Mouse (Mus musculus) hindbrain, postnatal 0 days (tissue): Measurements from ENCODE around the gene Phactr2. TPM values are rescaled to one million over a fixed set of nuclear protein-coding genes. Genes with fewer than 3 reads are reported as not detected.
A peak's percentile ranks its signal among the peaks of the same experiment; 100 is the strongest.
"Not testable (repeated sequence)": the region's sequence is repeated elsewhere in the genome, so short reads cannot be mapped to it uniquely, and the experiment has no call there.

Source experiments
- ATAC-seq: fragments of 200-750 bp; cut with Nextera tagmentation; 2 replicates; pipeline ENCODE4 v1.8.0; 2017; ENCODE audit warnings: mild to moderate bottlenecking, moderate TSS enrichment, moderate library complexity
- DNase-seq: peaks from one replicate; pipeline ENCODE4 v3.0.0-alpha.2; 2015; ENCODE audit warnings: low spot score
- H3K27ac ChIP-seq: fragments of 300-500 bp; sonication (generic); 2 replicates; pipeline ENCODE4 v1.5.1; 2014; ENCODE audit warnings: mild to moderate bottlenecking
- H3K27me3 ChIP-seq: fragments of 300-500 bp; sonication (generic); 2 replicates; pipeline ENCODE4 v1.6.1; 2014; ENCODE audit warnings: low read length, mixed read lengths; ENCODE audit not compliant: insufficient read depth
- H3K36me3 ChIP-seq: fragments of 300-500 bp; sonication (generic); 2 replicates; pipeline ENCODE4 v1.6.1; 2014; ENCODE audit warnings: low read length, mixed read lengths; ENCODE audit not compliant: insufficient read depth
- H3K4me1 ChIP-seq: fragments of 300-500 bp; sonication (generic); 2 replicates; pipeline ENCODE4 v1.6.1; 2014; ENCODE audit warnings: antibody characterized with exemption, low read length, mixed read lengths; ENCODE audit not compliant: insufficient read depth
- H3K4me2 ChIP-seq: fragments of 300-500 bp; sonication (generic); 2 replicates; pipeline ENCODE4 v1.6.1; 2014; ENCODE audit warnings: low read depth, mild to moderate bottlenecking, low read length, moderate library complexity, mixed read lengths
- H3K4me3 ChIP-seq: fragments of 300-500 bp; sonication (generic); 2 replicates; pipeline ENCODE4 v1.5.1; 2014; ENCODE audit warnings: low read length
- H3K9ac ChIP-seq: fragments of 300-500 bp; sonication (generic); replicated peaks from 2 replicates; pipeline ENCODE4 v1.6.1; 2014; ENCODE audit warnings: mild to moderate bottlenecking, low read length, moderate library complexity, mixed read lengths
- H3K9me3 ChIP-seq: fragments of 300-500 bp; sonication (generic); 2 replicates; pipeline ENCODE4 v1.6.1; 2016; ENCODE audit warnings: low read length, mixed read lengths
- CTCF ChIP-seq: IDR thresholded peaks from 2 replicates; pipeline ENCODE4 v1.5.1; 2016; ENCODE audit warnings: antibody characterized with exemption, control low read depth, low read depth
- WGBS: fragments of 180-500 bp; shearing (Covaris S2); extraction: QIAGEN DNeasy Blood & Tissue Kit; methylation state at CpG from one replicate; pipeline ENCODE4 v1.1.7; 2014; 5-methylcytosine and 5-hydroxymethylcytosine counted together
- polyA plus RNA-seq: library from polyadenylated mRNA; unstranded; fragments of >200 nt; fragmentation: Nextera tagmentation; extraction: Ambion mirVana; gene quantifications from 2 replicates; pipeline ENCODE4 v1.2.1, GENCODE M21; 2015
- total RNA-seq: library from RNA; depleted of rRNA; stranded (reverse); fragments of >200 nt; gene quantifications from 2 replicates; pipeline ENCODE4 v1.2.3, GENCODE M21; 2014

The Phactr2 gene
- total and polyA plus RNA-seq, 2 experiments from 2014 or later: 10.2 to 11.8 TPM

GRCm38 (mm10) chr10:13474568-13474955, 350 bp upstream of the Phactr2 start:
- no peaks in the 10 kb centered on the region for H3K9me3 ChIP-seq
- no peak overlapping the region for H3K27ac ChIP-seq
- peak overlapping the region; percentile 74 for H3K4me3 ChIP-seq
- DNase-seq (no peak), ATAC-seq (peak; percentile 55)
- TF ChIP-seq CTCF: no peak
- no peaks in the 10 kb centered on the region for H3K36me3 ChIP-seq
- 6% methylated on average over 10 of the region's 10 CpGs for WGBS
- H3K4me2 ChIP-seq: peak overlapping the region; percentile 100
- no peaks in the 10 kb centered on the region for H3K27me3 ChIP-seq
- H3K4me1 ChIP-seq: no peaks in the 10 kb centered on the region
- H3K9ac ChIP-seq: peak overlapping the region; percentile 64

GRCm38 (mm10) chr10:13473287-13473832, 852 bp downstream of the Phactr2 start:
- Histone ChIP-seq H3K4me3 (peak overlapping the region; percentile 74), H3K9ac (peak overlapping the region; percentile 64), H3K4me1 (no peaks in the 10 kb centered on the region), H3K27me3 (no peaks in the 10 kb centered on the region), H3K27ac (no peak overlapping the region), H3K36me3 (no peaks in the 10 kb centered on the region), H3K4me2 (peak overlapping the region; percentile 100), H3K9me3 (no peaks in the 10 kb centered on the region)
- ATAC-seq (peak; percentile 30), DNase-seq (no peak)
- TF ChIP-seq CTCF: no peak
- 16% methylated on average over 17 of the region's 17 CpGs for WGBS

DNA sequence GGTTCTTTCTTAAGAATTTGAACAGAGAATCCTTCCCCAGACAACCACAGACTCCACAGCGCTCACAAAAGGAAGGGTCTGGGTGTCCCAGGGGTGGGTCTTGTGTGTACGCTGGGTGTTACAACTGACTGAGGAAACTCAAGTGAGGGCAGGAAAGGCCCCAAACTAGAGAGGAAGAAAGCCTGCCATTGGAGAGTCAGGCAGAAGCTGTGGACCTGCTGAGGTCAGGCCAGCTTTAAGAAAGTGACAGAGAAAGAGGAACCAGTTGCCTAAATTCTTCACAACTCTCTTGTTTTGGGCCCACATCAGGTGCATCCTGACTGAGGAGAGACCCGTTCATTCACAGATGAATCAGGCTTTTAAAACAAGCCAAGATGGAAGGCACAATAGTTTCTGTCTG, 4.0 kb downstream of the Phactr2 start:
- no peaks in the 10 kb centered on the region for H3K9me3 ChIP-seq

GRCm38 (mm10) chr10:13468025-13468529, 6.1 kb downstream of the Phactr2 start:
- not testable (repeated sequence) for H3K36me3 ChIP-seq, H3K4me3 ChIP-seq, H3K27me3 ChIP-seq, ATAC-seq, H3K9ac ChIP-seq, H3K9me3 ChIP-seq, H3K27ac ChIP-seq, H3K4me2 ChIP-seq, H3K4me1 ChIP-seq, DNase-seq
- WGBS: 83% methylated on average over 6 of the region's 6 CpGs

More for the DNA sequence above, 4.0 kb downstream of the Phactr2 start:
- H3K4me2 ChIP-seq: no peak overlapping the region
- ATAC-seq (no peak), DNase-seq (no peak)
- WGBS: 83% methylated on average over 3 of the region's 3 CpGs
- no peak overlapping the region for H3K9ac ChIP-seq
- no peaks in the 10 kb centered on the region for H3K36me3 ChIP-seq
- TF ChIP-seq CTCF: no peak
- H3K27ac ChIP-seq: no peak overlapping the region
- no peaks in the 10 kb centered on the region for H3K4me1 ChIP-seq
- no peak overlapping the region for H3K4me3 ChIP-seq
- no peaks in the 10 kb centered on the region for H3K27me3 ChIP-seq

GRCm38 (mm10) chr10:13466925-13467324, 7.3 kb downstream of the Phactr2 start:
- no peak for TF ChIP-seq CTCF
- Histone ChIP-seq H3K36me3 (no peaks in the 10 kb centered on the region), H3K4me2 (no peak overlapping the region), H3K9me3 (no peaks in the 10 kb centered on the region), H3K27ac (no peak overlapping the region), H3K4me1 (no peaks in the 10 kb centered on the region), H3K27me3 (no peaks in the 10 kb centered on the region), H3K9ac (no peak overlapping the region), H3K4me3 (no peak overlapping the region)
- ATAC-seq (no peak), DNase-seq (no peak)
- WGBS: 71% methylated on average over 5 of the region's 5 CpGs

DNA sequence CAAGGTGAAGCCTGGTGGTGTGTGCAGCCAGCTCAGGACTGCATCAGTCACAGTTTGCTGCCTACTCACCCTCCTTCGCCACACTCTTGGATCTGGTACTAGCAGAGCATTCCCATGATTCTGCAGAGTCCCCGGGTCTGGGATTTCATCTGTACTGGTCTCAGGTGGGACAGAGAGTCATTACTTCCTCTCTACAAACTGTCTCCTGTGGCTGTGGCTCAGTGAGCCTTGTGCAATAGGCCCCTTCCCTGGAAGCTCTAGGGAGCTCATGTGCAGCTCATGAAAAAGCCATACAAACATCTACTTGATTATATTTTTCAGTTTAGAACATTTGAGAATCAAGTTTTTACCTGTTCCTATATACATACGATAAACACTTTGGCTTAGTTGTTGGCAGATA, 9.9 kb downstream of the Phactr2 start:
- DNase-seq, H3K27ac ChIP-seq, ATAC-seq, H3K9me3 ChIP-seq, H3K4me3 ChIP-seq, H3K27me3 ChIP-seq, H3K4me2 ChIP-seq, H3K4me1 ChIP-seq, H3K9ac ChIP-seq, H3K36me3 ChIP-seq: not testable (repeated sequence)
- WGBS: 92% methylated on average over 3 of the region's 3 CpGs

DNA sequence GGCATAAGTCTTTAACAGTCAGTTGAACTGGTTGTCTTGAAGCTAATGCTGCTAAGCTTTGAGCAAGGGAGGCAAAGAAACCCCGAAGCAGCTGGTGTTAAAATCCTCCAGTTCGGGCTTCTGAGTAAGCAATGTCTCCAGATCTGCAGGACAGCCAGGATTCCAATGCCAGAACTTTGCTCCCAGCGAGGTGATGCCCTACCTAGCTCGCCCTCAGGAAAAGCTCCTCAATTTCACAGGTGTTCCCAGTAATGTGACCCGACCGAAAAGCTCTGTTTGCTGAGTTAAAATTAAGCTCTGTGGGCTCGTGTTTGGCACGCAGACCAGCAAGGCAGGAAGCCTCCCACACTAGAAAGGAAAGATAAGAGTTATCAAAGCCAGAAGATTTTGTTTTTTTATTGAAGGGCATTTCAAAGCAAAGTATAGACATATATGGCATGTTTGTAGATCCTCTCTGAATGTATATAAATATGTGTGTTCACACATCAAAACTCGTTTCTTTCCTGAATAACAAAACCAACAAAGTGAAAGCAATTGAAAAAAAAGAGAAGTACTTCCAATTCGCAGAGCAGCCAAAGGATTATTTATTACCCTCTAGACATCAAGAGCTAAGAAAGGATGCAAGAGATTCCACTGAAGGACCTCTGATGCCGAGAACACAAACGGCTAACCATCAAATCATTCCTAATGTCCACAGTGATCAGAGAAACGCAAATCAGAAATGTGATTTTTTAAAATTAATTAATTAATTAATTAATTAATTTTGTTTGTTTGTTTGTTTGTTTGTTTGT, 20.8 kb downstream of the Phactr2 start:
- TF ChIP-seq CTCF: no peak
- H3K9ac ChIP-seq: no peak overlapping the region
- no peaks in the 10 kb centered on the region for H3K27me3 ChIP-seq
- no peaks in the 10 kb centered on the region for H3K36me3 ChIP-seq
- WGBS: 85% methylated on average over 13 of the region's 13 CpGs
- no peak overlapping the region for H3K27ac ChIP-seq
- no peaks in the 10 kb centered on the region for H3K9me3 ChIP-seq
- no peaks in the 10 kb centered on the region for H3K4me1 ChIP-seq
- H3K4me2 ChIP-seq: no peak overlapping the region
- ATAC-seq (no peak), DNase-seq (no peak)
- H3K4me3 ChIP-seq: no peak overlapping the region
